Mouse (Mus musculus): Measurements from ENCODE around the gene Pcnp. TPM values are rescaled to one million over a fixed set of nuclear protein-coding genes. Genes with fewer than 3 reads are reported as not detected.
"Not testable (repeated sequence)": the region's sequence is repeated elsewhere in the genome, so short reads cannot be mapped to it uniquely, and the experiment has no call there.

Gene Pcnp
- polyA plus RNA-seq, 1 experiment from 2014 or later = 128 TPM

GRCm38 (mm10) chr16:56062981-56063380 lies 33.4 kb upstream of the Pcnp start:
- no peak for ATAC-seq (ENCODE audit: low FRiP score, low TSS enrichment)
- H3K4me1 ChIP-seq (replicated peaks; ENCODE audit: control insufficient read depth, insufficient read depth) = no peaks in the 10 kb centered on the region
- no peak overlapping the region for H3K9ac ChIP-seq (ENCODE audit: low read length)
- no peak for TF ChIP-seq CTCF (IDR thresholded peaks at IDR 0.05; ENCODE audit: low read depth)
- no peak for TF ChIP-seq EP300 (optimal IDR thresholded peaks at IDR 0.05)
- whole genome bisulfite sequencing = 52% methylated on average over 11 of the region's 11 CpGs
- no peak overlapping the region for H3K4me2 ChIP-seq (replicated peaks; ENCODE audit: low read depth)
- H3K27ac ChIP-seq (replicated peaks) = no peak overlapping the region
- H3K36me3 ChIP-seq (ENCODE audit: control insufficient read depth, insufficient read depth, low read length) = no peaks in the 10 kb centered on the region
- no peaks in the 10 kb centered on the region for H3K27me3 ChIP-seq (ENCODE audit: control insufficient read depth, insufficient read depth, low read length)
- DNase-seq (ENCODE audit: low spot score) = no peak
- no peak overlapping the region for H3K4me3 ChIP-seq (ENCODE audit: low read depth, low read length)
- no peaks in the 10 kb centered on the region for H3K9me3 ChIP-seq (ENCODE audit: control insufficient read depth, low read length)

GRCm38 (mm10) chr16:56061995-56062594 lies 32.6 kb upstream of the Pcnp start:
- H3K27me3 ChIP-seq (ENCODE audit: control insufficient read depth, insufficient read depth, low read length) = no peaks in the 10 kb centered on the region
- H3K9me3 ChIP-seq (ENCODE audit: control insufficient read depth, low read length) = no peaks in the 10 kb centered on the region
- H3K4me2 ChIP-seq (replicated peaks; ENCODE audit: low read depth) = no peak overlapping the region
- no peak overlapping the region for H3K4me3 ChIP-seq (ENCODE audit: low read depth, low read length)
- no peak overlapping the region for H3K9ac ChIP-seq (ENCODE audit: low read length)
- H3K27ac ChIP-seq (replicated peaks) = no peak overlapping the region
- H3K36me3 ChIP-seq (ENCODE audit: control insufficient read depth, insufficient read depth, low read length) = no peaks in the 10 kb centered on the region
- no peak for DNase-seq (ENCODE audit: low spot score)
- TF ChIP-seq CTCF (IDR thresholded peaks at IDR 0.05; ENCODE audit: low read depth) = no peak
- TF ChIP-seq EP300 (optimal IDR thresholded peaks at IDR 0.05) = no peak
- ATAC-seq (ENCODE audit: low FRiP score, low TSS enrichment) = no peak
- WGBS = 72% methylated on average over 7 of the region's 7 CpGs
- no peaks in the 10 kb centered on the region for H3K4me1 ChIP-seq (replicated peaks; ENCODE audit: control insufficient read depth, insufficient read depth)

- Histone ChIP-seq H3K27me3 (ENCODE audit: control insufficient read depth, insufficient read depth, low read length) (no peaks in the 10 kb centered on the region), H3K9me3 (ENCODE audit: control insufficient read depth, low read length) (no peaks in the 10 kb centered on the region), H3K27ac (replicated peaks) (no peak overlapping the region), H3K9ac (ENCODE audit: low read length) (no peak overlapping the region), H3K4me1 (replicated peaks; ENCODE audit: control insufficient read depth, insufficient read depth) (no peaks in the 10 kb centered on the region), H3K4me3 (ENCODE audit: low read depth, low read length) (no peak overlapping the region), H3K36me3 (ENCODE audit: control insufficient read depth, insufficient read depth, low read length) (no peaks in the 10 kb centered on the region), H3K4me2 (replicated peaks; ENCODE audit: low read depth) (no peak overlapping the region)
- ATAC-seq (ENCODE audit: low FRiP score, low TSS enrichment) (no peak), DNase-seq (ENCODE audit: low spot score) (no peak)
- no peak for TF ChIP-seq EP300 (optimal IDR thresholded peaks at IDR 0.05)
- no peak for TF ChIP-seq CTCF (IDR thresholded peaks at IDR 0.05; ENCODE audit: low read depth)
- 78% methylated on average over 10 of the region's 10 CpGs for WGBS
These were observed 28.6 kb upstream of the Pcnp start for GRCm38 (mm10) chr16:56058151-56058550.

DNA sequence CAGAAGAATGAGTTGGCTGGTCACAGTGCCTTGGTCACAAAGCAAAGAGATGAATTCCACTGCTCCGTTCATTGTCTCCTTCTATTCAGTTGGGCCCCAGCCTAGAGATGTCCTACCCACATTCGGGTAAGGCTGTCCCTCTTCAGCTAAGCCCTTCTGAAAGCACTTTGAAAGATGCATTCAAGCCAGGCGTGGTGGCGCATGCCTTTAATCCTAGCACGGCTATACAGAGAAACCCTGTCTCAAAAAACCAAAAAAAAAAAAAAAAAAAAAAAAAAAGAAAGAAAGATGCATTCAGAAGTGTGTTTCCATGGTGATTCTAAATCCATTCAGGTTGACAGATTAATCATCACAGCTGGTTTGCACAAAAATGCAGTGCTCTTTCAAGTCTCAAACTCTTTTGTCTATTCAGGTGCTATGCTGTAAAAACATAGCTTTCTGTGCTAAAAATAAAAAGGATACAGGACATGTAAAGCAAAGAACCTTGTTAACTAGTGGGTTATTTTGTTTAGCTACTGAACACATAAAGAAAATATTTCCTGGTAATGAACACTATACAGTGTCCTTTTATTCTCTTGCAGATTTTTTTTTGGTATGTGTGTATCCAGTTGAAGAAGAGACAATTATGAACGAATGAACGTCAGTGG lies 27.5 kb upstream of the Pcnp start:
- no peak for DNase-seq (ENCODE audit: low spot score)
- no peak overlapping the region for H3K4me2 ChIP-seq (replicated peaks; ENCODE audit: low read depth)
- no peak overlapping the region for H3K4me3 ChIP-seq (ENCODE audit: low read depth, low read length)
- WGBS = 53% methylated on average over 7 of the region's 7 CpGs
- ATAC-seq (ENCODE audit: low FRiP score, low TSS enrichment) = no peak
- H3K27ac ChIP-seq (replicated peaks) = no peak overlapping the region
- no peaks in the 10 kb centered on the region for H3K36me3 ChIP-seq (ENCODE audit: control insufficient read depth, insufficient read depth, low read length)
- no peak for TF ChIP-seq EP300 (optimal IDR thresholded peaks at IDR 0.05)
- no peak for TF ChIP-seq CTCF (IDR thresholded peaks at IDR 0.05; ENCODE audit: low read depth)
- no peaks in the 10 kb centered on the region for H3K9me3 ChIP-seq (ENCODE audit: control insufficient read depth, low read length)
- no peak overlapping the region for H3K9ac ChIP-seq (ENCODE audit: low read length)
- no peaks in the 10 kb centered on the region for H3K4me1 ChIP-seq (replicated peaks; ENCODE audit: control insufficient read depth, insufficient read depth)
- H3K27me3 ChIP-seq (ENCODE audit: control insufficient read depth, insufficient read depth, low read length) = no peaks in the 10 kb centered on the region

GRCm38 (mm10) chr16:56055911-56056310 lies 26.4 kb upstream of the Pcnp start:
- no peak for ATAC-seq (ENCODE audit: low FRiP score, low TSS enrichment)
- Histone ChIP-seq H3K27ac (replicated peaks) (no peak overlapping the region), H3K9ac (ENCODE audit: low read length) (no peak overlapping the region), H3K9me3 (ENCODE audit: control insufficient read depth, low read length) (no peaks in the 10 kb centered on the region), H3K36me3 (ENCODE audit: control insufficient read depth, insufficient read depth, low read length) (no peaks in the 10 kb centered on the region), H3K4me1 (replicated peaks; ENCODE audit: control insufficient read depth, insufficient read depth) (no peaks in the 10 kb centered on the region), H3K27me3 (ENCODE audit: control insufficient read depth, insufficient read depth, low read length) (no peaks in the 10 kb centered on the region), H3K4me3 (ENCODE audit: low read depth, low read length) (no peak overlapping the region), H3K4me2 (replicated peaks; ENCODE audit: low read depth) (no peak overlapping the region)
- TF ChIP-seq EP300 (optimal IDR thresholded peaks at IDR 0.05) (no peak), CTCF (IDR thresholded peaks at IDR 0.05; ENCODE audit: low read depth) (no peak)
- DNase-seq (ENCODE audit: low spot score) = no peak
- 77% methylated on average over 3 of the region's 3 CpGs for WGBS

DNA sequence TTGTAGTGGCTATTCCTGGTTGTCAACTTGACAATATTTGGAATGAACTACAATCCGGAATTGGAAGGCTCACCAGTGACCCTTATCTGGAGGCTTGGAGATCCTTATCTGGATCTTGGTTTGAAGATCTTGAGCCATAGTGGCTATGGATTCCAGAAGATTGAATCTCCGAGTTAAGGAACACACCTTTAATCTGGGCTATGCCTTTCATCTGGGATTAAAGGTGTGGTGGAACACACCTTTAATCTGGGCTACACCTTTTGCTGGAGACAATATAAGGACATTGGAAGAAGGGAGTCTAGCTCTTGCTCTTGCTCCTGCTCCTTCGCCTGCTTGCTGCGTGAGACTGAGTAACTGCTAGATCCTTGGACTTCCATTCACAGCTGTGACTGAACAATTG lies 18.5 kb upstream of the Pcnp start, which contains the start of gene Senp7:
Gene Senp7, plus strand, starts transcription at position 301 of the 400 bp plus-strand sequence.
- not testable (repeated sequence) for H3K27me3 ChIP-seq (ENCODE audit: control insufficient read depth, insufficient read depth, low read length); DNase-seq (ENCODE audit: low spot score); H3K4me1 ChIP-seq (replicated peaks; ENCODE audit: control insufficient read depth, insufficient read depth); H3K36me3 ChIP-seq (ENCODE audit: control insufficient read depth, insufficient read depth, low read length); H3K9ac ChIP-seq (ENCODE audit: low read length); H3K4me3 ChIP-seq (ENCODE audit: low read depth, low read length); ATAC-seq (ENCODE audit: low FRiP score, low TSS enrichment); H3K9me3 ChIP-seq (ENCODE audit: control insufficient read depth, low read length); H3K27ac ChIP-seq (replicated peaks); H3K4me2 ChIP-seq (replicated peaks; ENCODE audit: low read depth)
- no CpG with 5 or more reads among the region's 4 CpGs for WGBS
